Mouse (Mus musculus) adrenal gland, postnatal 14 days (tissue): Measurements from ENCODE around the gene Fcgr4. TPM values are rescaled to one million over a fixed set of nuclear protein-coding genes. Genes with fewer than 3 reads are reported as not detected.
"Not testable (repeated sequence)": the region's sequence is repeated elsewhere in the genome, so short reads cannot be mapped to it uniquely, and the experiment has no call there.

Experiments used
- DNase-seq: peaks from one replicate; pipeline ENCODE4 v3.0.0; 2021; ENCODE audit warnings: mixed read lengths
- total RNA-seq: library from RNA; stranded (reverse); gene quantifications from 2 replicates; pipeline ENCODE4 v1.2.3, GENCODE M21; 2021

The Fcgr4 gene
- total RNA-seq, 1 experiment from 2014 or later, result 0.89 TPM

GRCm38 (mm10) chr1:171057253-171057652 is 38.5 kb downstream of the Fcgr4 start:
- peak; percentile 32 for DNase-seq

GRCm38 (mm10) chr1:171059203-171059602 is 40.5 kb downstream of the Fcgr4 start:
- DNase-seq, result no peak

GRCm38 (mm10) chr1:171060392-171060791 is 41.7 kb downstream of the Fcgr4 start:
- no peak for DNase-seq

GRCm38 (mm10) chr1:171061566-171061965 is 42.8 kb downstream of the Fcgr4 start:
- DNase-seq, result no peak

GRCm38 (mm10) chr1:171063569-171064490 is 45.1 kb downstream of the Fcgr4 start:
- peak; percentile 32 for DNase-seq

- DNase-seq, result peak; percentile 91
Measured at GRCm38 (mm10) chr1:171064491-171065242, 45.9 kb downstream of the Fcgr4 start, which contains the start of gene Fcgr3. Gene Fcgr3 (minus strand): TSS chr1:171064935.

- peak; percentile 71 for DNase-seq
Measured at GRCm38 (mm10) chr1:171065243-171065587, 46.5 kb downstream of the Fcgr4 start.

- DNase-seq, result peak; percentile 31
Measured at GRCm38 (mm10) chr1:171065768-171066167, 47.0 kb downstream of the Fcgr4 start.

GRCm38 (mm10) chr1:171066583-171066982 is 47.9 kb downstream of the Fcgr4 start:
- not testable (repeated sequence) for DNase-seq

GRCm38 (mm10) chr1:171067928-171068327 is 49.2 kb downstream of the Fcgr4 start:
- DNase-seq, result not testable (repeated sequence)

GRCm38 (mm10) chr1:171069508-171069907 is 50.8 kb downstream of the Fcgr4 start:
- DNase-seq, result not testable (repeated sequence)

GRCm38 (mm10) chr1:171070879-171071278 is 52.2 kb downstream of the Fcgr4 start:
- DNase-seq, result not testable (repeated sequence)

GRCm38 (mm10) chr1:171071726-171072125 is 53.0 kb downstream of the Fcgr4 start:
- DNase-seq, result not testable (repeated sequence)

GRCm38 (mm10) chr1:171072217-171072616 is 53.5 kb downstream of the Fcgr4 start:
- not testable (repeated sequence) for DNase-seq

- DNase-seq, result not testable (repeated sequence)
Measured at GRCm38 (mm10) chr1:171074283-171074682, 55.6 kb downstream of the Fcgr4 start.

- not testable (repeated sequence) for DNase-seq
Measured at GRCm38 (mm10) chr1:171076176-171076575, 57.5 kb downstream of the Fcgr4 start.

- DNase-seq, result not testable (repeated sequence)
Measured at GRCm38 (mm10) chr1:171077192-171077591, 58.5 kb downstream of the Fcgr4 start.

- DNase-seq, result peak; percentile 36
Measured at GRCm38 (mm10) chr1:171077955-171078354, 59.2 kb downstream of the Fcgr4 start.

GRCm38 (mm10) chr1:171078419-171078818 is 59.7 kb downstream of the Fcgr4 start:
- DNase-seq, result not testable (repeated sequence)

GRCm38 (mm10) chr1:171079345-171079744 is 60.6 kb downstream of the Fcgr4 start:
- DNase-seq, result not testable (repeated sequence)
